Mouse (Mus musculus) monocyte, adult 59 days (primary cell): ENCODE measurements around the gene Ctdspl. TPM values are rescaled to one million over a fixed set of nuclear protein-coding genes. Genes with fewer than 3 reads are reported as not detected.

Experiments
- total RNA-seq, 2 experiments: library from RNA; stranded (reverse); gene quantifications; one replicate each; pipeline ENCODE4 v1.2.4; 2023

Ctdspl gene
- total RNA-seq, result 10 to 100 TPM in 1 of 2 experiments, 1 to 10 TPM in 1; 9.9 to 14.4 TPM

GRCm38 (mm10) chr9:118926111-118926650 is at the start of gene Ctdspl:
Gene Ctdspl, plus strand, starts transcription at chr9:118926453.

DNA sequence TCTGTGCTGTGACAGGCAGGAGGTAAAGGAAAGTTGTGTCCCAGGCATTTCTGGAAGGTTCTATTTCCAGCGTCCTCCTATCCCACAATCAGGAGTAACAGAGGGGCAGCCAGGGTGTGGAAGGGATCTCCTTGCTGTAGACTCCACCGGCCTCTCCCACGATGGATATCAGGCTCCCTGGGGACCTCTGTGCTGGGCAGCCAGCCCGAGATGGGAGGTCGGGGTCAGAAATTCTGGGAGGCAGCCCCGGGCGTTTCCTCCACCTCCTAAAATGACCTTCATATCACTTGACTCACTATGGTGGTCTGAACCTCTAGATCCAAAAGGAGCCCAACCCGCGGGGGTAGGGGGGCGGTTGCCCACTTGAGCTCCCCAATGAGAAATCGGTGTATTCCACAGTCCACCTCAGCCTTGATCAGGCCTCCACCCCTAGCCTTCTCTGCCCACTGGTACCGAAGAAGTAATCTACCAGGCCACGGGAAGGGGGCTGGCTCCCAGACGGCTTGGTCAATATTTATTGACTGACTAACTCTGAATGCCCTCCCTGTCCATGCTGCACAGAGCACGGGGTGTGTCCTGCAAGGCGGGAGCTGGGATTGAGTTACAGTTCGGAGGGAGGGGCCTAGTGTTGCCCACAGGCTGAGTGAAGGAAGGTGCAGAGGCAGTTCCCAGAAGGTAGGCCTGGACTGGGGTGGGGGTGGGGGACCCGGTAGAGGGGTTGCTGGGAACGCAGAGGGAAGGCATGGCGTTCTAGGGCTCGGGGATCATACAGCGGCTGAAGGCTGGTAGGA is 126.1 kb downstream of the Ctdspl start, which contains the start of gene Vill:
Gene Vill, plus strand, starts transcription at position 625 of the 791 bp plus-strand sequence.

Other genes starting within 250 kb of the Ctdspl start
- 10 to 100 TPM; 32.9 to 41.9 TPM for gene Vill, start 126.3 kb downstream of the Ctdspl start, total RNA-seq
- gene Plcd1, start 167.0 kb downstream of the Ctdspl start, total RNA-seq, result 1 to 10 TPM; 5.5 to 6.2 TPM
- under 1 TPM; 0.39 to 0.52 TPM for gene Dlec1, start 176.0 kb downstream of the Ctdspl start, total RNA-seq
- gene Acaa1b, start 230.6 kb downstream of the Ctdspl start, total RNA-seq, result 1 to 10 TPM; 1.1 to 1.3 TPM
- gene Gm47289, start 232.7 kb downstream of the Ctdspl start, total RNA-seq, result not detected